Mouse (Mus musculus) gastrocnemius, adult 2 months (tissue): ENCODE measurements around the gene Lrsam1. TPM values are rescaled to one million over a fixed set of nuclear protein-coding genes. Genes with fewer than 3 reads are reported as not detected.
"Not testable (repeated sequence)": the region's sequence is repeated elsewhere in the genome, so short reads cannot be mapped to it uniquely, and the experiment has no call there.

ENCODE experiments used
- DNase-seq: peaks from one replicate; pipeline ENCODE4 v3.0.0; 2022
- H3K27ac ChIP-seq: fragments of 200-600 bp; 2 replicates; pipeline ENCODE4 v1.8.1; 2022; ENCODE audit warnings: mild to moderate bottlenecking
- H3K4me3 ChIP-seq: fragments of 200-600 bp; 2 replicates; pipeline ENCODE4 v1.8.1; 2022; ENCODE audit warnings: mild to moderate bottlenecking, moderate library complexity
- CTCF ChIP-seq: fragments of 200-600 bp; IDR thresholded peaks from 2 replicates; pipeline ENCODE4 v1.8.1; 2022; ENCODE audit warnings: antibody characterized with exemption, mild to moderate bottlenecking, moderate library complexity
- intact Hi-C: fragments of 180-260 bp; cut with DNase I; formaldehyde crosslinking; loops from one replicate; pipeline ENCODE4 v1.15.1; 2025
- long read RNA-seq, 2 experiments: library from polyadenylated mRNA; stranded (forward); transcript quantifications; one replicate each; pipeline ENCODE4 v2.0.0; 2021
- total RNA-seq, 2 experiments: library from RNA; stranded (reverse); gene quantifications; 2 replicates each; pipeline ENCODE4 v1.2.3; 2021

The Lrsam1 gene
- 10 to 100 TPM in 1 of 2 experiments, 1 to 10 TPM in 1; 9.9 to 14.1 TPM for total RNA-seq
- long read RNA-seq, experiment 1, full-length matches to known transcripts, result 8 of 15 reads
- long read RNA-seq, experiment 1, partial matches to known transcripts, result 3 of 15 reads
- long read RNA-seq, experiment 1, other reads (novel, unspliced or antisense), result 4 of 15 reads
- long read RNA-seq, experiment 2, full-length matches to known transcripts, result 6 of 11 reads
- long read RNA-seq, experiment 2, partial matches to known transcripts, result 0 of 11 reads
- long read RNA-seq, experiment 2, other reads (novel, unspliced or antisense), result 5 of 11 reads

GRCm38 (mm10) chr2:32961192-32961995 lies at the start of gene Lrsam1, which contains the start of gene Rpl12:
Lrsam1 (minus strand) TSS chr2:32961614.
Rpl12 (plus strand) TSS chr2:32961559.
- H3K27ac ChIP-seq, result peak within 1 kb of the TSS; percentile 94
- peak within 1 kb of the TSS; percentile 96 for H3K4me3 ChIP-seq
- no peak for TF ChIP-seq CTCF
- DNase-seq, result peak; percentile 97
- intact Hi-C loops, result loop anchor here (5.0 kb wide), 1 partner anchor 506 kb away; the partner anchor contains the start of gene Zbtb43

GRCm38 (mm10) chr2:33009055-33009454 lies 47.6 kb upstream of the Lrsam1 start:
- peak; percentile 55 for TF ChIP-seq CTCF
- H3K4me3 ChIP-seq, H3K27ac ChIP-seq, DNase-seq, intact Hi-C loops: not testable (repeated sequence)

GRCm38 (mm10) chr2:33005041-33005440 lies 43.6 kb upstream of the Lrsam1 start:
- no peak overlapping the region for H3K4me3 ChIP-seq
- intact Hi-C loops, result no loop called here

GRCm38 (mm10) chr2:33002144-33002543 lies 40.7 kb upstream of the Lrsam1 start:
- no peak for DNase-seq
- Histone ChIP-seq H3K27ac (no peak overlapping the region), H3K4me3 (no peak overlapping the region)
- no peak for TF ChIP-seq CTCF
- intact Hi-C loops, result no loop called here

More at GRCm38 (mm10) chr2:33005041-33005440, 43.6 kb upstream of the Lrsam1 start:
- H3K27ac ChIP-seq, result no peak overlapping the region
- no peak for DNase-seq
- no peak for TF ChIP-seq CTCF

- no peak for TF ChIP-seq CTCF
- no peak overlapping the region for H3K4me3 ChIP-seq
- DNase-seq, result no peak
- intact Hi-C loops, result no loop called here
- H3K27ac ChIP-seq, result no peak overlapping the region
These were observed 38.3 kb upstream of the Lrsam1 start for GRCm38 (mm10) chr2:32999752-33000151.

- TF ChIP-seq CTCF, result no peak
- H3K27ac ChIP-seq, result no peak overlapping the region
- DNase-seq, result no peak
- intact Hi-C loops, result no loop called here
- no peak overlapping the region for H3K4me3 ChIP-seq
These were observed 36.4 kb upstream of the Lrsam1 start for GRCm38 (mm10) chr2:32997792-32998191.

- Histone ChIP-seq H3K27ac (no peak overlapping the region), H3K4me3 (no peak overlapping the region)
- intact Hi-C loops, result no loop called here
- TF ChIP-seq CTCF, result no peak
- no peak for DNase-seq
These were observed 35.7 kb upstream of the Lrsam1 start for GRCm38 (mm10) chr2:32997081-32997480.

- H3K27ac ChIP-seq, result no peak overlapping the region
- H3K4me3 ChIP-seq, result no peak overlapping the region
- intact Hi-C loops, result loop anchor here (5.0 kb wide), 1 partner anchor 410 kb away; no protein-coding TSS in a partner anchor
- no peak for TF ChIP-seq CTCF
- no peak for DNase-seq
These were observed 30.7 kb upstream of the Lrsam1 start for GRCm38 (mm10) chr2:32992130-32992529.

GRCm38 (mm10) chr2:32990167-32990832 lies 28.9 kb upstream of the Lrsam1 start:
- peak; percentile 64 for TF ChIP-seq CTCF
- intact Hi-C loops, result loop anchor here (5.0 kb wide), 1 partner anchor 412 kb away; no protein-coding TSS in a partner anchor
- no peak overlapping the region for H3K27ac ChIP-seq
- H3K4me3 ChIP-seq, result no peak overlapping the region
- DNase-seq, result no peak

GRCm38 (mm10) chr2:32989376-32989775 lies 28.0 kb upstream of the Lrsam1 start:
- no peak for TF ChIP-seq CTCF
- no peak for DNase-seq
- Histone ChIP-seq H3K4me3 (no peak overlapping the region), H3K27ac (no peak overlapping the region)
- intact Hi-C loops, result loop anchor here (10.0 kb wide), 1 partner anchor 355 kb away; no protein-coding TSS in a partner anchor

GRCm38 (mm10) chr2:32985844-32986243 lies 24.4 kb upstream of the Lrsam1 start:
- DNase-seq, result no peak
- H3K27ac ChIP-seq, result no peak overlapping the region
- intact Hi-C loops, result loop anchor here (10.0 kb wide), 1 partner anchor 359 kb away; no protein-coding TSS in a partner anchor
- no peak overlapping the region for H3K4me3 ChIP-seq
- no peak for TF ChIP-seq CTCF

GRCm38 (mm10) chr2:32983617-32984016 lies 22.2 kb upstream of the Lrsam1 start:
- no peak overlapping the region for H3K27ac ChIP-seq
- intact Hi-C loops, result loop anchor here (5.0 to 10.0 kb wide), 2 partner anchors 149 to 361 kb away; partner anchors contain the start of gene Garnl3
- no peak overlapping the region for H3K4me3 ChIP-seq
- DNase-seq, result no peak
- no peak for TF ChIP-seq CTCF

GRCm38 (mm10) chr2:32982700-32983099 lies 21.3 kb upstream of the Lrsam1 start:
- no peak for DNase-seq
- peak overlapping the region; percentile 91 for H3K4me3 ChIP-seq
- TF ChIP-seq CTCF, result no peak
- H3K27ac ChIP-seq, result peak overlapping the region; percentile 92
- intact Hi-C loops, result loop anchor here (5.0 to 10.0 kb wide), 2 partner anchors 150 to 362 kb away; partner anchors contain the start of gene Garnl3
